9 mouse cellular contexts compared by ENCODE assay signal in the genomic region with DNA sequence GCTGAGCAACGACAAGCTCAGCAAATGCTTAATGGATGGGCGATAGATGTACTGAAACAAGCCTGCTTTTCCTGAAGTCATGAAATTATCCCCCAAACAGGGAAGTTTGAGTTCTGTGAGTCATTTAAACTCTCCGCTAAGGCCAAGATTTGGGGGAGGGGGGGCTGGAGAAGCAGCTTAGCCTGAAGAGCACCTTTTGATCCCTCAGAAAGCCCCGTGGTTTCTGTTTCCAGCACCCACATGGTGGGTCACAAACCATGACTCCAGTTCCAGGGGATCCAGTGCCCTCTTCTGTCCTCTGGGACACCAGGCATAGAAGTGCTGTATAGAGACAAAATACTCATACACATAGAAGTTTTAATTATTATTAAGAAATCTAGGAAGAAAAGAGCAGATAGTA. TPM values are rescaled to one million over a fixed set of nuclear protein-coding genes. Genes with fewer than 3 reads are reported as not detected.
DNase-seq lines count a peak whose midpoint lies in the region; ATAC-seq and TF ChIP-seq lines count a peak whose summit lies in the region.
"Had no signal": no experiment of that assay in that cellular context is flagged by ENCODE, and none has a peak within 500 bp of the region (broad histone marks: within the 10 kb centered on the region; RNA-seq: fewer than 3 reads in every experiment).

No protein-coding gene starts in this region.

- no peaks in the 10 kb centered on the region for H3K4me1 ChIP-seq in midbrain, postnatal 0 days (ENCODE audit: insufficient read depth, low read length)
- H3K4me1 ChIP-seq in midbrain, embryonic 10.5 days: no peaks in the 10 kb centered on the region
- H3K4me1 ChIP-seq: hindbrain, embryonic 13.5 days had no signal

- no peak overlapping the region for H3K9ac ChIP-seq in midbrain, postnatal 0 days (replicated peaks; ENCODE audit: low read length, poor library complexity, severe bottlenecking)
- H3K9ac ChIP-seq: hindbrain, embryonic 13.5 days had no signal

- no peak overlapping the region for H3K4me3 ChIP-seq in midbrain, postnatal 0 days (ENCODE audit: low read depth, low read length)
- no peak overlapping the region for H3K4me3 ChIP-seq in midbrain, embryonic 10.5 days

- WGBS in midbrain, postnatal 0 days: 82% methylated on average over 4 of the region's 4 CpGs
- 82% methylated on average over 4 of the region's 4 CpGs for WGBS in midbrain, embryonic 10.5 days

- H3K9me3 ChIP-seq in midbrain, postnatal 0 days (ENCODE audit: low read length): no peaks in the 10 kb centered on the region
- 0 out of 2 replicates have a peak, but pooled peaks cover 2% of the 10 kb centered on the region for H3K9me3 ChIP-seq in midbrain, embryonic 10.5 days (replicated peaks)

- no peaks in the 10 kb centered on the region for H3K27me3 ChIP-seq in midbrain, postnatal 0 days (ENCODE audit: insufficient read depth, low read length)
- no peaks in the 10 kb centered on the region for H3K27me3 ChIP-seq in midbrain, embryonic 10.5 days (ENCODE audit: low read depth, poor library complexity, severe bottlenecking)
- H3K27me3 ChIP-seq: hindbrain, embryonic 13.5 days had no signal

- 0 out of 2 replicates have a peak, but pooled peaks have one; percentile 9 for TF ChIP-seq CTCF in midbrain, postnatal 0 days (IDR thresholded peaks at IDR 0.05)

- no peak for ATAC-seq in midbrain, postnatal 0 days (ENCODE audit: low FRiP score)

- peak; percentile 6 for DNase-seq in embryo, embryonic 11 days
- no peak for DNase-seq in embryo, embryonic 10.5 days (ENCODE audit: low spot score)
- DNase-seq in midbrain, postnatal 0 days (ENCODE audit: low spot score): no peak
- no peak for DNase-seq in midbrain, embryonic 10.5 days (ENCODE audit: low spot score)
- DNase-seq in heart, postnatal 4 days: peak; percentile 28
- DNase-seq in urinary bladder, postnatal 36 days (ENCODE audit: low spot score in 2 of 2): peak; percentile 30 to 49
- no peak for DNase-seq in natural killer cell, adult 2 months (ENCODE audit: low spot score in 2 of 2)
- no peak for DNase-seq in left cerebral cortex, adult 8-10 months (ENCODE audit: low spot score in 2 of 2)

- H3K36me3 ChIP-seq in midbrain, postnatal 0 days (ENCODE audit: insufficient read depth, low read length): no peaks in the 10 kb centered on the region
- H3K36me3 ChIP-seq in midbrain, embryonic 10.5 days: no peaks in the 10 kb centered on the region
- H3K36me3 ChIP-seq: hindbrain, embryonic 13.5 days had no signal

- H3K4me2 ChIP-seq in midbrain, postnatal 0 days (ENCODE audit: low read depth, low read length, poor library complexity, severe bottlenecking): no peak overlapping the region

- no peak overlapping the region for H3K27ac ChIP-seq in midbrain, postnatal 0 days (ENCODE audit: low read depth, low read length)
- no peak overlapping the region for H3K27ac ChIP-seq in midbrain, embryonic 10.5 days (replicated peaks)
- H3K27ac ChIP-seq: hindbrain, embryonic 13.5 days had no signal

RNA-seq across cellular contexts. Expression of a gene that starts 27.5 kb away (rescaled TPM):
- total RNA-seq in midbrain, postnatal 0 days (2014; rRNA removed): 0.93 and 1.3 TPM in 2 replicates
- polyA plus RNA-seq in midbrain, postnatal 0 days (2015; fragmentation: Nextera tagmentation; extraction: Ambion mirVana): 1.3 and 1.5 TPM in 2 replicates
- 1.0 and 1.1 TPM in 2 replicates for polyA plus RNA-seq in midbrain, embryonic 10.5 days (2016; fragmentation: Nextera tagmentation; extraction: Ambion mirVana)
- total RNA-seq in heart, postnatal 4 days (2021): 1 to 10 TPM; 6.0 to 6.6 TPM
- total RNA-seq in left cerebral cortex, adult 8-10 months (2022): 1 to 10 TPM; 2.3 to 3.3 (median 2.9) TPM

RNA-seq across cellular contexts. Expression of a gene that starts 34.2 kb away (rescaled TPM):
- total RNA-seq in midbrain, postnatal 0 days (2014; rRNA removed): 9.2 and 13.2 TPM in 2 replicates
- 10.7 and 15.3 TPM in 2 replicates for polyA plus RNA-seq in midbrain, postnatal 0 days (2015; fragmentation: Nextera tagmentation; extraction: Ambion mirVana)
- polyA plus RNA-seq in midbrain, embryonic 10.5 days (2016; fragmentation: Nextera tagmentation; extraction: Ambion mirVana): 12.6 and 13.9 TPM in 2 replicates
- total RNA-seq in heart, postnatal 4 days (2021): 10 to 100 TPM; 46.7 to 59.7 TPM
- total RNA-seq in left cerebral cortex, adult 8-10 months (2022): 1 to 10 TPM; 5.7 to 9.0 (median 6.8) TPM

Comparison
In these comparisons a context has a peak if more than half of its experiments do, and no peak if none do; other contexts are left out.
1. DNase-seq: peak in embryo, embryonic 11 days (single experiment), heart, postnatal 4 days (single experiment) and urinary bladder, postnatal 36 days (2 of 2); none in embryo, embryonic 10.5 days (single experiment), midbrain, postnatal 0 days (single experiment), midbrain, embryonic 10.5 days (single experiment), natural killer cell, adult 2 months (0 of 2) and left cerebral cortex, adult 8-10 months (0 of 2).